Mouse (Mus musculus) adrenal gland, adult 18-20 months (tissue): ENCODE results near the gene Gm49337. TPM values are rescaled to one million over a fixed set of nuclear protein-coding genes. Genes with fewer than 3 reads are reported as not detected.
"Not testable (repeated sequence)": the region's sequence is repeated elsewhere in the genome, so short reads cannot be mapped to it uniquely, and the experiment has no call there.

Experiments
- DNase-seq, 2 experiments: peaks; one replicate each; pipeline ENCODE4 v3.0.0; 2021 to 2022; ENCODE audit warnings: low spot score in 2 of 2
- total RNA-seq, 2 experiments: library from RNA; stranded (reverse); gene quantifications; 1 replicate in 1 of 2; 2 replicates in 1 of 2; pipeline ENCODE4 v1.2.3; 2021

Gm49337 gene
- total RNA-seq, 2 experiments from 2014 or later = not detected

- no peak for DNase-seq
Observed at GRCm38 (mm10) chr4:116204422-116204821, 31.2 kb downstream of the Gm49337 start.

DNA sequence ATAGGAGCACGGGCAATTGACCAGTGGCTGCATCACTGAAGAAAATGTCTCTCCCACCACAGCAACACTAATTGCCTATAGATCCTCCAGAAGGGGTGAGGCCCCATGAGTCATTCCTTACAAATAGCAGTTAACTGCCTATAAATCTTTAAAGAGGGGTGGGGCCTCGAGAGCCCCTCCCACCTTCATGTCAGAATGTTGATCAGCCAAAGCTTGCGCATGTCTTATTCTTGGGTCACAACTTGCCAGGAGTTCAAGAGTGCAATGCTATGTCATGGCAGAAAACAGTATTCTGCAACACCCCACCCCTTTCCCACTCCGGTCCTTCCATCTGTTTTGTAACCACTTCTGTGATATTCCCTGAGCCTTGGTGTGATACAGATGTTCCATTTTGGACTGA is 33.3 kb downstream of the Gm49337 start:
- DNase-seq = no peak

DNA sequence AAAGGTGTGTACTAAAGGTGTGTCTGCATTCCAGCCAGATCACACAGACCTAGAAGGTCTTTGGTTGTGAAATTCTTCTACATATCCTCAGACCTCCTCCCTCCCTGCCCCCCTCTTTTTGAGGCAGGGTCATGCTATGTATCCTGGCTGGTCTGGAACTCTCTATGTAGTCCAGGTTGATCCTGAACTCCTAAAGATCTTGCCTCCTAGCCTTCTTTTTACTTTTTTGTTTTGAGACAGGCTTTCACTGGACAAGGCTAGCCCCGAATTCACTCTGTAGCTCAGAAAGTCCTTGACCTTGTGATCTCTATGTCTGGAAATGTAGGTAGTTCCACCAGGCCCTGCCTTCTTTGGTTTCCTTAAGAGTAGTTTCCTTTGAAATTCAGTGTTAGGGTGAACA is 35.7 kb downstream of the Gm49337 start:
- DNase-seq = no peak

DNA sequence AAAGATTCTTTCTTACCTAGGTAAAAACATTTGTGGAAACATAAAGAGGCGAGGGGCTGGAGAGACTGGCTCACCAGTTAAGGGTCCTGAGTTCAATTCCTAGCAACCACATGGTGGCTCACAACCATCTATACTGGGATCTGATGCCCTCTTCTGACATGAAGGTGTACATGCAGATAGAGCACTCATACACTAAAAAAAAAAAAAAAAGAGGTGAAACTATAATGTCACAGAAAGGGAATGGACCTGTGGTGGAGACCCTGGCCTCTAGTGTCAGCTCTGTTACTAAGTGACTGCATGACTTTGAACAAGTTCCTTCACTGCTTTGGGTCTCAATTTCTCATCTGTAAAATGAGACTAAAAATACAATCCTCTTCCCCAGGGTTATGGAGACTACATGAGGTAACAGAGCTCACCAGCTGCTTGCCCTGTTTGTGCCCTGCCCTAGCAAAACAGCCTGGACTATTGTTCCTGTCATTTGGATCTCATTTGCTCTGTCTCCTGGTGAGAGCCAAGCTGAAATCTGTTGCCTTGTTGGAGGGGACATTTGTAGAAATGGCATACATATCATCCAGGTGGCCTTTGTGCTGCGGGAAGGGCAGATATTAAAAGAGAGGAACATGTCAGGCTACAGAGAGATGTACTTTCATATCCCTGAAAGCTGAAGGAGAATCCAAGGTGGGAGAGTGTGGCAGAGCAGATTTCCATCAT is 42.9 kb downstream of the Gm49337 start:
- no peak for DNase-seq

GRCm38 (mm10) chr4:116217046-116217445 is 43.9 kb downstream of the Gm49337 start:
- DNase-seq = peak in 1 of 2 experiments; percentile 8

DNA sequence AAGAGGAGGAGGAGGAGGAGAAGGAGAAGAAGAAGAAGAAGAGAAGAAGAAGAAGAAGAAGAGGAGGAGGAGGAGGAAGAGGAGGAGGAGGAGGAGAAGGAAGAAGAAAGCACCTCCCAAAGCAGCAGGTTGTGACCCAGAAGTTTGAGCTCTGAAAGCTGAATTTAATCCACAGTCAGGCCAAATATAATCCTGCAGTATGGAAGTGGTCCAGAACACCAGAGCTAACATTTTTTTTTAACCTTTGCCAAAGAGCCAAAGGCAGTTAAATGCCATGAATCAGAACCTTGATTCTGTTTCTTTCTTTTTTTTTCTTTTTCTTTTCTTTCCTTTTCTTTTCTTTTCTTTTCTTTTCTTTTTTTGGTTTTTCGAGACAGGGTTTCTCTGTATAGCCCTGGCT is 44.5 kb downstream of the Gm49337 start:
- not testable (repeated sequence) for DNase-seq

- no peak for DNase-seq
Observed at GRCm38 (mm10) chr4:116219056-116219455, 45.9 kb downstream of the Gm49337 start.

DNA sequence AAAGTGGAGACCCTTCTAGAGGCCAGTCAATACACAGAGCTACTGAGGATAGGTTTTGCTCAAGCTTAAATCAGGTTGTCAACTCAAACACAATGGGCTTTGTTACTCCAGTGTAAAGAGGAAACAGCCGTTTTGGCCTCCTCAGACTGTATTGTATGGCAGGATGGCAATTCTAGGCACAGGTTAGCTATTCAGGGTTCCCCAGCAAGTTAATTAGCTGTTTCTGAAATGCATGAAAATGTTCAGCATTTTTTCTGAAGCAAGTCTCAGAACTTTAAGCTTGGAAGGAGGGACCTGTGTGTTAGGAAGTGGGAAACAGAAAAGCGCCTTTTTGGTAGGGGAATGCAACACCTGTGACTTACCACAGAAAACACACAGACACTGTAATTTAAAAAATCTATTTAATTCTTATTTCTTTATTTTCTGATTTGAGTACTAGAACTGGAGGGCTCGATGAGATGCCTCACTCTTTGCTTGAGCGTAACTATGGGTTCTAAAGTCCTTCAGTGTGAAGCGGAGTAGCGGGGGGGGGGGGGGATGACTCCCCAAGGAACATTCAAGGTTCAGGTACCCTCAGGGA is 47.0 kb downstream of the Gm49337 start:
- no peak for DNase-seq

- no peak for DNase-seq
Observed at GRCm38 (mm10) chr4:116220780-116221139, 47.6 kb downstream of the Gm49337 start.

GRCm38 (mm10) chr4:116221140-116221851 is 48.1 kb downstream of the Gm49337 start, which contains the start of gene Pik3r3:
TSS of gene Pik3r3 (plus strand) at chr4:116221618.
- peak; percentile 96 to 98 for DNase-seq

DNA sequence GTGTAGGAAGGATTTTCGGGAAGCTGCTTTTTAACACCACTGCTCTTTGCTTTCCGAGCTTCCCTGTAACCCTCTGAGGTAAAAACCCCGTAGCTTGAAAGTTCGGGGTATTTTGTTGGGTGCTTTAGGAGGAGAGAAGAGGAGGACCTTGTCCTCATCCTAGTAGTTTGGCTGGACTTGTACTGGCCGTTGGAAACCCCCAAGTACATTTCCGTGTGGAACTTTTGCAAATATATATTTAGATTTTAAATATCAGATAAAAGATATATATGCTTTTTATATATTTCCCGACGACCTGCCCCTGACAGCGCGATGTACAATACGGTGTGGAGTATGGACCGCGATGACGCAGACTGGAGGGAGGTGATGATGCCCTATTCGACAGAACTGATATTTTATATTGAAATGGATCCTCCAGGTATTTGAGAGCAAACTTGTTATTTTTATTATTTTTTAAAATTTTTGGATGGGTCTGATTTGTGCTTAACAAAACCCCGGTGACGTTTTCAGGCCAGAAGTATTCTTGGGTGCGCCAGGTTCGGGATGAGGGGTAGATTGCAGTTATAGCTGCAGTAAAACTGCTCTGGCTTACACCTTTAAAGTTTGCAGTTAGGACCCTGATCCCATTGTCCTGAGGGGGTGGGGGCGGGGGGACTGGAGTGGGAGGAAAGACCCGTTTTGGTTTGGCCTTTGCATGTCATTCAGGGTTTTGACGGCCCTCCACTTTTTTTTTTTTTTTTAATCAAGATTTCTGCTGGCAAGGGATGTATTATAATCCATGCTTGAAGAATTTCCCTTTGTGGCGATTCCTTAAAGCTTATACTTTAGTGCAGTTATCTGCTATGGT is 49.0 kb downstream of the Gm49337 start:
- DNase-seq = peak; percentile 23 to 32

DNA sequence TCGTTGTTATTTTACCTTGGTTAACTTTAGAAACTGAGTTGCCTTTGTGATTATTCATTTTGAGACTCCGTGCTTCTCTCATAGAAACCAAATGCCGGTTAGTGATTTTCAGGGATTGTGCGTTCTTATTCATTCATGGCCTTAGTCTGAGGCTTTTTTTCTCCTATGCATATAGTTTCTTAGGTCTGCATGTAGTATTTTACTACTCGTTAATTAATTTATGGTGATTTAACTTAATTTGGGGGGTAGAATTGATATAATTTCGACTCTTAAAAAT is 49.6 kb downstream of the Gm49337 start:
- no peak for DNase-seq

DNA sequence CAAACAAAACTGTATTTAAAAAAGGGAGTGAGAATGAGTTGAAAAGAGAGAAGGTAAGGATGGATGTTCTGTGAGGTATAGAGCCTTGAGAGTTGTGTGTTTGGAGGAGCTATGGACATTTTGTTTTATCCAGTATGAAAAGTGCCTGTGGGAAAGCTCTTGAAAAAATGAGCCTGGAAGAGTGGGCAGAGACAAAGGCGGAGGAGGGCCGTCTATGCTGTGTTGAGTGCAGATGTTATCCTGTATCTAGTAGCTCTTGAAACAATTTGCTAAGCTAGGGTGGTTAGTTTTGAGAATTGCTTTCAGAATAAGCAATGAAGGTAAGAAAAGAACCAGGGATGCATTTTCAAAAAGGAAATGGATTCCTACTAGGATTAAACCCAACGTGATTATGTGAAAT is 70.2 kb downstream of the Gm49337 start:
- DNase-seq = no peak

- no peak for DNase-seq
Observed at GRCm38 (mm10) chr4:116244240-116244639, 71.1 kb downstream of the Gm49337 start.

DNA sequence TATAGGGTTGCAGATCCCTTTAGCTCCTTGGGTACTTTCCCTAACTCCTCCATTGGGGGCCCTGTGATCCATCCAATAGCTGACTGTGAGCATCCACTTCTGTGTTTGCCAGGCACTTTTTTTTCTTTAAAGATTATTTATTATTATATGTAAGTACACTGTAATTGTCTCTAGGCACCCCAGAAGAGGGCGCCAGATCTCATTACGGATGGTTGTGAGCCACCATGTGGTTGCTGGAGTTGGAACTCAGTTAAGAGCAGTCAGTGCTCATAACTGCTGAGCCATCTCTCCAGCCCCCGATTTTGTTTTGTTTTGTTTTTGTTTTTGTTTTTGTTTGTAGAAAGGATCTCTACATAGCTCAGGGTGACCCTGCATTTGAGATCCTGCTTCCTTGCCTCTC is 72.7 kb downstream of the Gm49337 start:
- peak; percentile 15 to 50 for DNase-seq

DNA sequence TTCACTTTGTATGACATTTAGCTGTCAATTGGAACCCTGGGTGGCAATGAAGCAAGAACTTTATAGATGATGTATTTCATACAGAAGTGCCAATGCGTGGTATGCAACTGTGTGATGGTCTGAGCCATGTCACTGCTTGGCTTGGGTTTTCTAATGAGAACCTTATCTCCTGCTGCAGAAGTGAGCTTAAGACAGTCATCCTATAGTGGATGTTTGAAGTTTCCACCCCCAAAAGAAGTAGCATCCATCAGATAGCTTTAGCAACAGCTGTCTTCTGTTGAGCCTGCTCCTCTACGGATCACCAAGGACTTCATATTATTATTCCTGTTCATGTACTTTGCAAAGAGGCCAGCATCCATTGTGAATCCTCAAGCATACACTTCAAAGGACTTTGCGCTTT is 76.8 kb downstream of the Gm49337 start:
- no peak for DNase-seq

- DNase-seq = no peak
Observed at GRCm38 (mm10) chr4:116268220-116268619, 95.0 kb downstream of the Gm49337 start.

DNA sequence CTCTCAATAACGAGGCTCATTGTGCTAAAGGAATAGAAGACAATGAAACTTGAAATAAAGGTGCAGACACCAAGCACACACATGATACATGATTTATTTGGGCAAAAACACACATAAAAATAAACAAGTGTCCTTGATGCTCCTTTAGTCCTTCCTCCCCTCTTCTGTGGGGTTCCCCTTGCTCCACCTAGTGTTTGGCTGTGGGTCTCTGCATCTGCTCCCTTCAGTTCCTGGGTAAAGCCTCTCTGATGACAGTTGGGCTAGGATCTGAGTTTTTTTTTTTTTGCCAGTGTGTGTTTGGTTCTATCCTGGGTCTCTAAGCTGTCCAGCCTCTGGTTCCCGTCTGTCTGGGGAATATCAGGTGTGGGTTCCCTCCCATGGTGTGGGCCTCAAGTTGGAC is 109.0 kb downstream of the Gm49337 start:
- peak in 1 of 2 experiments; percentile 8 for DNase-seq

- no peak for DNase-seq
Observed at GRCm38 (mm10) chr4:116291561-116291960, 118.4 kb downstream of the Gm49337 start.

- no peak for DNase-seq
Observed at GRCm38 (mm10) chr4:116293296-116293695, 120.1 kb downstream of the Gm49337 start.

DNA sequence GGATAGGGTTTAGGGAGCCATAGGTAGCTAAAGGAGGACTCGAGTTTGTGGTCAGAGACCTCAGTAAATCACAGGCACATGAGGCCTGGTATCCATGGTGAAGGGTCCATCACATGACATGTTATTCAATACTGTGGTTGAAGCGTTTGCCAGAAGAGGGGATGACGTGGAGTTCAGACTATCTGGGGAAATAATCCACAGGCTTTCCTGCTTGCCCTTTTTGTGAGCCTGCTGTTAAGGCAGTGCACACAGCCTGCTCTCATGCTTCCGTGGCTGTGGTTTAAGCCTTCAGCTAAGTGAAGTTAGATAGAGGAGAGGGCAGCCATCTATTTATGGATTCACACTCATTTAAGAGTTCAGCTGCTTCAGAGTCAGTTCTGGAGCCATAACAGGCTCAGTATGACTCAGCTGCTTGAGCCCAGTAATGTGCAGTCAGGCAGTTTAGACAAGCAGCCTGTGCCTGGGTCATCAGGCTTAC is 127.7 kb downstream of the Gm49337 start:
- DNase-seq = no peak
